Mouse (Mus musculus) myocyte (in vitro differentiated cells): ENCODE data around the gene Mmp11. TPM values are rescaled to one million over a fixed set of nuclear protein-coding genes. Genes with fewer than 3 reads are reported as not detected.

ENCODE experiments used
- H3K27me3 ChIP-seq: one replicate; pipeline ENCODE4 v1.6.1; 2011; ENCODE audit not compliant: control insufficient read depth, insufficient read depth, insufficient read length
- H3K36me3 ChIP-seq: one replicate; pipeline ENCODE4 v1.6.1; 2011; ENCODE audit not compliant: control insufficient read depth, insufficient read depth
- H3K4me2 ChIP-seq: one replicate; pipeline ENCODE4 v1.6.1; 2011; ENCODE audit warnings: low read depth, control low read depth
- H3K4me3 ChIP-seq: one replicate; pipeline ENCODE4 v1.5.1; 2011; ENCODE audit warnings: mild to moderate bottlenecking, control low read depth, moderate library complexity
- H3K79me2 ChIP-seq: one replicate; pipeline ENCODE4 v1.6.1; 2011; ENCODE audit not compliant: control insufficient read depth, insufficient read depth
- H3ac ChIP-seq: one replicate; pipeline ENCODE4 v1.6.1; 2011; ENCODE audit not compliant: control insufficient read depth, insufficient read length
- CEBPB ChIP-seq: IDR thresholded peaks from 2 replicates; pipeline ENCODE4 v1.6.1; 2011; ENCODE audit warnings: mild to moderate bottlenecking, moderate library complexity; ENCODE audit not compliant: poor library complexity, insufficient read depth, severe bottlenecking
- E2F4 ChIP-seq: IDR thresholded peaks from one replicate; pipeline ENCODE4 v1.6.1; 2011; ENCODE audit warnings: mild to moderate bottlenecking, control low read depth, moderate library complexity; ENCODE audit not compliant: insufficient read depth
- MAX ChIP-seq: IDR thresholded peaks from one replicate; pipeline ENCODE4 v1.6.1; 2011; ENCODE audit warnings: low read depth, mild to moderate bottlenecking, control low read depth
- MYOD1 ChIP-seq, 3 experiments: IDR thresholded peaks; one replicate each; pipeline ENCODE4 v1.6.1; 2011; ENCODE audit warnings: control low read depth in 2 of 3, low read depth in 2 of 3, mild to moderate bottlenecking in 2 of 3, moderate library complexity in 1 of 3; ENCODE audit not compliant: insufficient read length in 2 of 3, control insufficient read depth in 1 of 3
- MYOG ChIP-seq, 3 experiments: IDR thresholded peaks; one replicate each; pipeline ENCODE4 v1.6.1; 2011; ENCODE audit warnings: control low read depth in 2 of 3, low read depth in 2 of 3, mild to moderate bottlenecking in 2 of 3; ENCODE audit not compliant: insufficient read length in 2 of 3, control insufficient read depth in 1 of 3, insufficient read depth in 1 of 3
- POLR2A ChIP-seq: IDR thresholded peaks from one replicate; pipeline ENCODE4 v1.6.1; 2011; ENCODE audit warnings: low read depth, mild to moderate bottlenecking, control low read depth, moderate library complexity; ENCODE audit not compliant: insufficient read length
- POLR2AphosphoS2 ChIP-seq: IDR thresholded peaks from one replicate; pipeline ENCODE4 v1.6.1; 2011; ENCODE audit warnings: low read depth, control low read depth; ENCODE audit not compliant: insufficient read length
- REST ChIP-seq: IDR thresholded peaks from one replicate; pipeline ENCODE4 v1.6.1; 2011; ENCODE audit warnings: mild to moderate bottlenecking, control low read depth, moderate library complexity; ENCODE audit not compliant: insufficient read depth, insufficient read length
- SRF ChIP-seq: IDR thresholded peaks from one replicate; pipeline ENCODE4 v1.6.1; 2011; ENCODE audit warnings: low read depth; ENCODE audit not compliant: control insufficient read depth, insufficient read length
- TCF12 ChIP-seq: IDR thresholded peaks from one replicate; pipeline ENCODE4 v1.6.1; 2011; ENCODE audit warnings: mild to moderate bottlenecking, control low read depth; ENCODE audit not compliant: poor library complexity, insufficient read depth, severe bottlenecking
- TCF3 ChIP-seq: IDR thresholded peaks from one replicate; pipeline ENCODE4 v1.6.1; 2011; ENCODE audit warnings: low read depth, control low read depth; ENCODE audit not compliant: insufficient read length
- USF1 ChIP-seq: IDR thresholded peaks from one replicate; pipeline ENCODE4 v1.6.1; 2011; ENCODE audit warnings: low read depth, mild to moderate bottlenecking, control low read depth, moderate library complexity
- polyA plus RNA-seq: library from polyadenylated mRNA; unstranded; fragments of >200 nt; fragmentation: generic; extraction: Trizol; gene quantifications from one replicate; pipeline ENCODE4 v1.2.1, GENCODE M21; 2012; ENCODE audit warnings: missing spikeins

Gene Mmp11
- polyA plus RNA-seq, result 121 TPM

DNA sequence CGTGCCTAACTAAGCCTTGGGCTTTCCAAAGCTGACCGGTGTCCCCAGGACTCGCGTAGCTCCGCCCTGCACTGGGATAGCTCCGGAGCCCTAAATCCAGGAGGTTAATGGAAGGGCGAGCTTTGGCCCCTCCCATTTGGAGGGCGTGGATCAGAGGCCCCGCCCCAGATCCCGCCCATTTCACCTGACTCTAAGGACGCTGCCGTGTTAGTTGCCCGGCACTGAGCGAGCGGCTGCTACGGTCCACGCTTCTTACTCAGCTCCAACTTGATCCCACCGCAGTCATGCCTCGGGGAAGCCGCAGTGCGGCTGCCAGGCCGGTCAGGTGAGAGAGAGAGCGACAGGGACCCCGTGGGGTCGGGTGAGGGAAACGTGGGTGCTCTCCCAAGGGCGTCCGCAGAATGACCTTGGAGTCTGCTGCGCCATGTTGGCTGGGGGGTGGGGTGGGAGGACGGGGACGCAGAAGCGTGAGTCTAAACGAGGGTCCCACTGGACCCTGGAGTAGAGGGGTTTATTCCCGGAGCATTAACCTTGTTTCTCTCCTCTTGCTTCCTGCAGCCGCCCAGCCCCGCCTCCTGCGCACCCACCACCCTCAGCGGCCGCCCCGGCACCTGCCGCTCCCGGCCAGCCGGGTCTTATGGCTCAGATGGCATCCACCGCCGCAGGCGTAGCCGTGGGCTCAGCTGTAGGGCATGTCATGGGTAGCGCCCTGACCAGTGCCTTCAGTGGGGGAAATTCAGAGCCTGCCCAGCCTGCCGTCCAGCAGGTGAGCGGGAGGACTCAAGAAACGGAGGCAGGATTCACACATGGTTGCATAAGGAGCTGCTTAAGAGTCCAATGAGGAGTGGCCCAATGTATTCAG lies at the start of gene Mmp11:
Gene Mmp11 (minus strand): TSS at position 817 of the 862 bp plus-strand sequence.
- Histone ChIP-seq H3K79me2 (peaks cover 12% of the 10 kb centered on the region), H3K4me2 (peak within 1 kb of the TSS; percentile 74), H3K4me3 (peak within 1 kb of the TSS; percentile 33), H3K27me3 (no peaks in the 10 kb centered on the region), H3K36me3 (no peaks in the 10 kb centered on the region), H3ac (peak within 1 kb of the TSS; percentile 26)
- TF ChIP-seq POLR2AphosphoS2, result peak; percentile 82
- TF ChIP-seq POLR2A, result peak; percentile 74
- peak in 1 of 3 experiments; percentile 53 for TF ChIP-seq MYOD1 (IDR thresholded peaks at IDR 0.05; ENCODE audit: control insufficient read depth in 1 of 3, insufficient read length in 2 of 3, low read depth in 2 of 3)
- TF ChIP-seq USF1, result no peak
- peak in 2 of 3 experiments; percentile 49 to 72 for TF ChIP-seq MYOG (IDR thresholded peaks at IDR 0.05; ENCODE audit: control insufficient read depth in 1 of 3, insufficient read depth in 1 of 3, insufficient read length in 2 of 3, low read depth in 2 of 3)

DNA sequence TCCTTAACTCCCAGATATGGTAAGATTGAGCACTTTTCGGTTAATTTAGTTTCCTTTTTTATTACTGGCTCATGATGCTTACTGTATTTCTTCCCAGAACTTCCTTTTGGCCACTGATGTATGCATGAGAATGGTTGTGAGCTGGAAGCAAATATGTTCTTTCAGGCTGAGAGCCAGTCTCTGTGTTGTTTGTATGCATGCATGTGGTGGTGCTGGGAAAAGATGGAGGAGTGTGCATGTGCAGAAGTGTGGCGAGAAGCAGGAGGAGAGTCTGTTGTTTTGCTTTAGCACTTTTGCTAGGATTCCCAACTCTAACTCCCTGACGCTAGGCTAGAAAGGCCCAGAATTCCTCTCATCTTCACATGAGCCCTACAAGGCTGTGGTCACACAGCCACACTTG lies 43.1 kb upstream of the Mmp11 start:
- TF ChIP-seq TCF12 (no peak), SRF (no peak), E2F4 (no peak), MYOD1 (IDR thresholded peaks at IDR 0.05; ENCODE audit: control insufficient read depth in 1 of 3, insufficient read length in 2 of 3, low read depth in 2 of 3) (no peak), TCF3 (no peak), USF1 (no peak), REST (no peak), MYOG (IDR thresholded peaks at IDR 0.05; ENCODE audit: control insufficient read depth in 1 of 3, insufficient read depth in 1 of 3, insufficient read length in 2 of 3, low read depth in 2 of 3) (no peak), POLR2A (no peak)
- Histone ChIP-seq H3K4me3 (no peak overlapping the region), H3K27me3 (peaks cover 4% of the 10 kb centered on the region), H3K4me2 (no peak overlapping the region), H3K36me3 (no peaks in the 10 kb centered on the region), H3ac (no peak overlapping the region), H3K79me2 (no peaks in the 10 kb centered on the region)

DNA sequence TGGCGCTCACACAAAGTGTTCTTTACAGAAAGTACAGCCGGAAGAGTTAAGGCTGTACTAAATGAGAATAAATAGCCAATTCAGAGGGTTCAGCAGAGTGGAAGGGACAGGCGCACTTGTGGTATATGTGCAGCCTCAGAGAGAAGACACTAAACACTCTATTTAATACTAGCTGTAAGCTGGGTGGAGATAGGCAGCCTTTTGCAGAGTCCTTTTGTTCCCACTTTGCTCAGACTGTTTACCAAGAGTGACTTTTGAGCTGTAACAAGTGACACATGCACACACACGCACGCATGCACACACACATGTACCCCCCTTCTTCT lies 42.5 kb upstream of the Mmp11 start:
- no peak overlapping the region for H3ac ChIP-seq
- H3K4me3 ChIP-seq, result no peak overlapping the region
- H3K27me3 ChIP-seq, result peaks cover 4% of the 10 kb centered on the region
- TF ChIP-seq TCF12 (no peak), POLR2AphosphoS2 (no peak), CEBPB (no peak), POLR2A (no peak), MYOD1 (IDR thresholded peaks at IDR 0.05; ENCODE audit: control insufficient read depth in 1 of 3, insufficient read length in 2 of 3, low read depth in 2 of 3) (no peak), MAX (no peak), SRF (no peak)
- no peaks in the 10 kb centered on the region for H3K36me3 ChIP-seq
- no peaks in the 10 kb centered on the region for H3K79me2 ChIP-seq
- H3K4me2 ChIP-seq, result no peak overlapping the region

DNA sequence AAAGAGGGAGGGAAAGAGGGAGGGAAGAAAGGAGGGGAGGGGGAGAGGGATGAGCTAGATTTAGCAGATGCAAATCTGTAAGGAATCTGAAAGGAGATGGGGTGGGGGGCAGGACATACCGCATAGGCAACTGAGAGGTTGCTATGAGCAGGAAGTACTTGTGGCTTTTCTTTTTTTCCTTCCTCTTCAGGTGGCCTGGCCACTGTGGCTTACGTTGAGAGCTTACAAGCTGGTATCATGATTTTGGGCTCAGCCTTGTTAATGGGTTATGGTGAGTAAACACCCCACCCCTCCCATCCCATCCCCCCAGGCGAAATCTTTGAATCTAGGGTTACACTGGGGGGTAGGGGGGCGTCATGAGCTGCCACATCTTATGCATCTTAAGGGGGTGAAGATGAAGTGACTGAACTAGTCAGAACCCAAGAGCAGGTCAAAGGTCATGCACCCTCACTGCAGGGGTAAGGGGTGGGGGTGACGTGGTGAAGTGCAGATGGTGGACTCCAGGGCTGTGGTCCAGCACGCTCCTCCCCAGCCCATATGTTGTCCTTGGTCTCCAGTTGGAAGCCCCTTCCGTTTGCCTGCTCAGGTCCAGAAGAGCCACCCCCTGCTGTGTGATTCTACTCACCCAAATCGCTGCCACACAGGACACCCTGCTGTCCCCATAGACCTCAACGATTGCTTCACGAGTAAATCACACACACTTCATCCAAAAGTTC lies 42.0 kb upstream of the Mmp11 start:
- H3K36me3 ChIP-seq, result no peaks in the 10 kb centered on the region
- H3K27me3 ChIP-seq, result peaks cover 4% of the 10 kb centered on the region
- H3K79me2 ChIP-seq, result no peaks in the 10 kb centered on the region
- no peak overlapping the region for H3ac ChIP-seq
- H3K4me2 ChIP-seq, result no peak overlapping the region
- TF ChIP-seq TCF3 (no peak), TCF12 (no peak), POLR2AphosphoS2 (no peak), MYOD1 (IDR thresholded peaks at IDR 0.05; ENCODE audit: control insufficient read depth in 1 of 3, insufficient read length in 2 of 3, low read depth in 2 of 3) (no peak), USF1 (no peak), POLR2A (no peak), REST (no peak), CEBPB (no peak), MYOG (IDR thresholded peaks at IDR 0.05; ENCODE audit: control insufficient read depth in 1 of 3, insufficient read depth in 1 of 3, insufficient read length in 2 of 3, low read depth in 2 of 3) (no peak), E2F4 (no peak), MAX (no peak)
- H3K4me3 ChIP-seq, result no peak overlapping the region

DNA sequence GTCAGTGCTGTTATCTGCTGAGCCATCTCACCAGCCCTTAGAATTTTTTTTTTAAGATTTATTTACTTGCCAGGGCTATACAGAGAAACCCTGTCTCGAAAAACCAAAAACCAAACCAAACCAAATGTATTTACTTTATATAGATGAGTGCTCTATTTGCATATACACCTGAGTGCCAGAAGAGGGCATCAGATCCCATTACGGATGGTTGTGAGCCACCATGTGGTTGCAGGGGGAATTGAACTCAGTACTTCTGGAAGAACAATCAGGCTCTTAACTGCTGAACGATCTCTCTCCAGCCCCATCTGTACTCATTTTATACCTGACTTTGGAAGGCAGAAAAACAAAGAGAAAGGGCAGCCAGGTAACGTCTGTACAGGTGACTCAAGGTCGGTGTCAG lies 38.9 kb upstream of the Mmp11 start:
- no peak for TF ChIP-seq TCF12
- no peak for TF ChIP-seq MYOD1 (IDR thresholded peaks at IDR 0.05; ENCODE audit: control insufficient read depth in 1 of 3, insufficient read length in 2 of 3, low read depth in 2 of 3)
- no peak for TF ChIP-seq TCF3
- TF ChIP-seq USF1, result no peak
- no peak for TF ChIP-seq SRF
- no peak for TF ChIP-seq MYOG (IDR thresholded peaks at IDR 0.05; ENCODE audit: control insufficient read depth in 1 of 3, insufficient read depth in 1 of 3, insufficient read length in 2 of 3, low read depth in 2 of 3)
- no peak for TF ChIP-seq MAX
- no peak for TF ChIP-seq CEBPB
- no peak for TF ChIP-seq POLR2AphosphoS2
- no peak for TF ChIP-seq REST
- no peak for TF ChIP-seq POLR2A
- TF ChIP-seq E2F4, result no peak
- H3K36me3 ChIP-seq, result no peaks in the 10 kb centered on the region
- no peak overlapping the region for H3K4me2 ChIP-seq
- H3K27me3 ChIP-seq, result peaks cover 4% of the 10 kb centered on the region
- H3K4me3 ChIP-seq, result no peak overlapping the region
- no peaks in the 10 kb centered on the region for H3K79me2 ChIP-seq
- H3ac ChIP-seq, result no peak overlapping the region
